Mouse (Mus musculus) small intestine, adult 2 months (tissue): ENCODE results near the gene Ccdc51.

Experiments used
- CTCF ChIP-seq: fragments of 200-500 bp; IDR thresholded peaks from 2 replicates; pipeline ENCODE4 v1.5.1; 2012; ENCODE audit warnings: low read depth, mild to moderate bottlenecking, control low read depth, inconsistent platforms, low read length, moderate library complexity, mixed read lengths; ENCODE audit not compliant: insufficient replicate concordance, insufficient read length; ENCODE audit errors: extremely low read depth
- POLR2A ChIP-seq: fragments of 200-500 bp; IDR thresholded peaks from 2 replicates; pipeline ENCODE4 v1.6.1; 2012; ENCODE audit warnings: low read depth, mild to moderate bottlenecking, control low read depth, inconsistent platforms, low read length, moderate library complexity

DNA sequence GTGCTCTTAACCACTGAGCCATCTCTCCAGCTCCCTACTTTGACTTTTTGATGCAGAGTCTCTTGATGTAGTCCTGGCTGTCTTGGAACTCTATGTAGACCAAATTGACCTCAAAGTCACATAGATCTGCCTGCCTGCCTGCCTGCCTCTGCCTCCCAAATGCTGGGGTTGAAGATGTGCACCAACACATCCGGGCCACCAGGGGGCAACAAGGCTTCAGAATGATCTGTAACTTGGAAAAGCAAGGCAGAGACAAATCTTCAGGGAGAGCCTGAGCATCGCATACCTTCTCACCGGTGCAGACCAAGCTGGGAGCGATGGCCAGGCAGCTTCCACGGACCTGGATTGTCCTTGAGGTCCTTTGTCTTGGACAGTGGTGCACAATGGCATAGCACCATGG lies 36.0 kb upstream of the Ccdc51 start:
- TF ChIP-seq POLR2A = no peak
- peak; percentile 77; the same call in 1 of the 2 replicates for TF ChIP-seq CTCF
